Mouse (Mus musculus): ENCODE data around the gene Pdzk1ip1. TPM values are rescaled to one million over a fixed set of nuclear protein-coding genes. Genes with fewer than 3 reads are reported as not detected.

The Pdzk1ip1 gene
- polyA plus RNA-seq, 1 experiment from 2014 or later = 25.4 TPM

GRCm38 (mm10) chr4:115123507-115123906 lies 35.0 kb downstream of the Pdzk1ip1 start:
- Histone ChIP-seq H3K27me3 (0 out of 2 replicates have a peak, but pooled peaks cover 3% of the 10 kb centered on the region), H3K4me3 (replicated peaks) (no peak overlapping the region), H3K4me1 (replicated peaks) (no peaks in the 10 kb centered on the region), H3K9ac (no peak overlapping the region), H3K27ac (replicated peaks) (no peak overlapping the region), H3K4me2 (no peak overlapping the region), H3K36me3 (replicated peaks) (no peaks in the 10 kb centered on the region), H3K9me3 (replicated peaks) (no peaks in the 10 kb centered on the region)
- no peak for ATAC-seq (ENCODE audit: insufficient read depth)
- 29% methylated on average over 2 of the region's 2 CpGs for WGBS (ENCODE audit: insufficient replicate concordance)

- H3K4me2 ChIP-seq = no peak overlapping the region
- no peak for ATAC-seq (ENCODE audit: insufficient read depth)
- H3K9me3 ChIP-seq (replicated peaks) = no peaks in the 10 kb centered on the region
- H3K9ac ChIP-seq = no peak overlapping the region
- H3K4me3 ChIP-seq (replicated peaks) = no peak overlapping the region
- H3K36me3 ChIP-seq (replicated peaks) = no peaks in the 10 kb centered on the region
- no peaks in the 10 kb centered on the region for H3K4me1 ChIP-seq (replicated peaks)
- H3K27me3 ChIP-seq = 0 out of 2 replicates have a peak, but pooled peaks cover 3% of the 10 kb centered on the region
- no peak overlapping the region for H3K27ac ChIP-seq (replicated peaks)
Observed at GRCm38 (mm10) chr4:115124713-115125112, 36.2 kb downstream of the Pdzk1ip1 start.

GRCm38 (mm10) chr4:115133085-115133484 lies 44.6 kb downstream of the Pdzk1ip1 start:
- WGBS (ENCODE audit: insufficient replicate concordance) = 1% methylated on average over 5 of the region's 5 CpGs
- no peak overlapping the region for H3K4me2 ChIP-seq
- peak; percentile 31; the same call in 1 of the 2 replicates for ATAC-seq (ENCODE audit: insufficient read depth)
- no peak overlapping the region for H3K27ac ChIP-seq (replicated peaks)
- H3K27me3 ChIP-seq = peaks cover 30% of the 10 kb centered on the region
- no peaks in the 10 kb centered on the region for H3K9me3 ChIP-seq (replicated peaks)
- H3K4me3 ChIP-seq (replicated peaks) = no peak overlapping the region
- H3K9ac ChIP-seq = no peak overlapping the region
- H3K4me1 ChIP-seq (replicated peaks) = 0 out of 2 replicates have a peak, but pooled peaks cover 3% of the 10 kb centered on the region
- no peaks in the 10 kb centered on the region for H3K36me3 ChIP-seq (replicated peaks)

GRCm38 (mm10) chr4:115133621-115134295 lies 45.2 kb downstream of the Pdzk1ip1 start, which contains the start of gene Cyp4x1:
Gene Cyp4x1, minus strand, starts transcription at chr4:115134281.
- H3K4me3 ChIP-seq (replicated peaks) = no peak within 1 kb of the TSS
- 4% methylated on average over 29 of the region's 29 CpGs for WGBS (ENCODE audit: insufficient replicate concordance)
- H3K27ac ChIP-seq (replicated peaks) = no peak within 1 kb of the TSS
- 0 out of 2 replicates have a peak, but pooled peaks cover 3% of the 10 kb centered on the region for H3K4me1 ChIP-seq (replicated peaks)
- no peaks in the 10 kb centered on the region for H3K36me3 ChIP-seq (replicated peaks)
- H3K9ac ChIP-seq = no peak within 1 kb of the TSS
- H3K9me3 ChIP-seq (replicated peaks) = no peaks in the 10 kb centered on the region
- H3K4me2 ChIP-seq = no peak within 1 kb of the TSS
- peaks cover 33% of the 10 kb centered on the region for H3K27me3 ChIP-seq
- ATAC-seq (ENCODE audit: insufficient read depth) = no peak; the same call in 1 of the 2 replicates

GRCm38 (mm10) chr4:115134296-115134630 lies 45.8 kb downstream of the Pdzk1ip1 start:
- Histone ChIP-seq H3K4me3 (replicated peaks) (no peak overlapping the region), H3K27me3 (peaks cover 33% of the 10 kb centered on the region), H3K36me3 (replicated peaks) (no peaks in the 10 kb centered on the region), H3K9ac (no peak overlapping the region), H3K9me3 (replicated peaks) (no peaks in the 10 kb centered on the region), H3K4me2 (no peak overlapping the region), H3K27ac (replicated peaks) (no peak overlapping the region), H3K4me1 (replicated peaks) (0 out of 2 replicates have a peak, but pooled peaks cover 3% of the 10 kb centered on the region)
- no peak for ATAC-seq (ENCODE audit: insufficient read depth)
- 19% methylated on average over 7 of the region's 7 CpGs for WGBS (ENCODE audit: insufficient replicate concordance)

Other genes with a start within 250 kb of the Pdzk1ip1 start
- not detected in 2 replicates for gene Foxd2, start 179.8 kb upstream of the Pdzk1ip1 start, polyA plus RNA-seq (2015; fragmentation: Nextera tagmentation; extraction: Ambion mirVana)
- not detected in 2 replicates for gene Foxe3, start 162.7 kb upstream of the Pdzk1ip1 start, polyA plus RNA-seq (2015; fragmentation: Nextera tagmentation; extraction: Ambion mirVana)
- gene Cmpk1, start 101.5 kb upstream of the Pdzk1ip1 start, polyA plus RNA-seq (2015; fragmentation: Nextera tagmentation; extraction: Ambion mirVana) = 53.4 and 56.9 TPM in 2 replicates
- 8.9 and 9.5 TPM in 2 replicates for gene Stil, start 88.5 kb upstream of the Pdzk1ip1 start, polyA plus RNA-seq (2015; fragmentation: Nextera tagmentation; extraction: Ambion mirVana)
- 26.5 and 31.0 TPM in 2 replicates for gene Tal1, start 32.3 kb upstream of the Pdzk1ip1 start, polyA plus RNA-seq (2015; fragmentation: Nextera tagmentation; extraction: Ambion mirVana)
- 0.05 TPM in 1 of 2 replicates, not detected in the other for gene Cyp4x1, start 45.6 kb downstream of the Pdzk1ip1 start, polyA plus RNA-seq (2015; fragmentation: Nextera tagmentation; extraction: Ambion mirVana)
- gene Cyp4a29, start 153.4 kb downstream of the Pdzk1ip1 start, polyA plus RNA-seq (2015; fragmentation: Nextera tagmentation; extraction: Ambion mirVana) = not detected in 2 replicates
- 0.03 TPM in 1 of 2 replicates, not detected in the other for gene Cyp4a12a, start 210.3 kb downstream of the Pdzk1ip1 start, polyA plus RNA-seq (2015; fragmentation: Nextera tagmentation; extraction: Ambion mirVana)

All from liver, embryonic 15.5 days (tissue).